Mouse (Mus musculus) intestine, embryonic 14.5 days (tissue): ENCODE measurements at regions not wholly inside any gene's neighbourhood (a gene's known extent, or its start where the extent isn't known, plus 50 kb on each side); places are given as distances from the start of the nearest gene placed in this dataset.

ENCODE experiments used
- ATAC-seq: fragments of 200-750 bp; cut with Nextera tagmentation; replicated peaks from 2 replicates; pipeline ENCODE4 v1.8.0; 2017; ENCODE audit warnings: low read depth, moderate number of reproducible peaks, moderate TSS enrichment, moderate library complexity; ENCODE audit not compliant: low FRiP score, low TSS enrichment
- DNase-seq: peaks from one replicate; pipeline ENCODE4 v3.0.0-alpha.2; 2018; ENCODE audit warnings: low spot score
- H3K27ac ChIP-seq: fragments of 300-500 bp; sonication (generic); 2 replicates; pipeline ENCODE4 v1.5.1; 2014; ENCODE audit warnings: low read depth, mild to moderate bottlenecking, control low read depth
- H3K27me3 ChIP-seq: fragments of 300-500 bp; sonication (generic); replicated peaks from 2 replicates; pipeline ENCODE4 v1.6.1; 2014; ENCODE audit warnings: low read length, control low read depth; ENCODE audit not compliant: control insufficient read depth, insufficient read depth
- H3K36me3 ChIP-seq: fragments of 300-500 bp; sonication (generic); 2 replicates; pipeline ENCODE4 v1.6.1; 2014; ENCODE audit warnings: low read length, control low read depth; ENCODE audit not compliant: control insufficient read depth, insufficient read depth
- H3K4me1 ChIP-seq: fragments of 300-500 bp; sonication (generic); replicated peaks from 2 replicates; pipeline ENCODE4 v1.6.1; 2014; ENCODE audit warnings: low read length, control low read depth, mixed read lengths; ENCODE audit not compliant: control insufficient read depth, insufficient read depth
- H3K4me2 ChIP-seq: fragments of 300-500 bp; sonication (generic); 2 replicates; pipeline ENCODE4 v1.6.1; 2014; ENCODE audit warnings: low read length
- H3K4me3 ChIP-seq: fragments of 300-500 bp; sonication (generic); 2 replicates; pipeline ENCODE4 v1.5.1; 2014; ENCODE audit warnings: low read depth, low read length, control low read depth, mixed read lengths
- H3K9ac ChIP-seq: fragments of 300-500 bp; sonication (generic); 2 replicates; pipeline ENCODE4 v1.6.1; 2014; ENCODE audit warnings: mild to moderate bottlenecking, low read length
- H3K9me3 ChIP-seq: fragments of 300-500 bp; sonication (generic); 2 replicates; pipeline ENCODE4 v1.6.1; 2016; ENCODE audit warnings: low read length, control low read depth; ENCODE audit not compliant: control insufficient read depth
- WGBS: fragments of 180-500 bp; shearing (Covaris S2); extraction: QIAGEN DNeasy Blood & Tissue Kit; methylation state at CpG from one replicate; pipeline ENCODE4 v1.1.7; 2014; 5-methylcytosine and 5-hydroxymethylcytosine counted together

GRCm38 (mm10) chr13:102343236-102343635 is 350.1 kb upstream of the Cd180 start:
- Histone ChIP-seq H3K9me3 (no peaks in the 10 kb centered on the region), H3K4me2 (no peak overlapping the region), H3K9ac (no peak overlapping the region), H3K27ac (no peak overlapping the region), H3K4me1 (no peaks in the 10 kb centered on the region), H3K27me3 (no peaks in the 10 kb centered on the region), H3K36me3 (no peaks in the 10 kb centered on the region), H3K4me3 (no peak overlapping the region)
- ATAC-seq (no peak), DNase-seq (no peak)
- WGBS = 86% methylated on average over 2 of the region's 2 CpGs

GRCm38 (mm10) chr13:102344606-102345269 is 348.6 kb upstream of the Cd180 start:
- DNase-seq (no peak), ATAC-seq (no peak)
- no peak overlapping the region for H3K4me2 ChIP-seq
- H3K36me3 ChIP-seq = no peaks in the 10 kb centered on the region
- H3K27ac ChIP-seq = no peak overlapping the region
- H3K27me3 ChIP-seq = no peaks in the 10 kb centered on the region
- no peaks in the 10 kb centered on the region for H3K4me1 ChIP-seq
- WGBS = 80% methylated on average over 5 of the region's 5 CpGs
- no peak overlapping the region for H3K9ac ChIP-seq
- no peak overlapping the region for H3K4me3 ChIP-seq
- no peaks in the 10 kb centered on the region for H3K9me3 ChIP-seq

- Histone ChIP-seq H3K4me3 (no peak overlapping the region), H3K36me3 (no peaks in the 10 kb centered on the region), H3K4me1 (no peaks in the 10 kb centered on the region), H3K9me3 (no peaks in the 10 kb centered on the region), H3K4me2 (no peak overlapping the region), H3K9ac (no peak overlapping the region), H3K27me3 (no peaks in the 10 kb centered on the region), H3K27ac (no peak overlapping the region)
- no peak for DNase-seq
- ATAC-seq = no peak
- 88% methylated on average over 1 of the region's 1 CpGs for WGBS
These were observed 343.9 kb upstream of the Cd180 start for GRCm38 (mm10) chr13:102349493-102349892.

- H3K36me3 ChIP-seq = no peaks in the 10 kb centered on the region
- H3K27ac ChIP-seq = no peak overlapping the region
- DNase-seq (no peak), ATAC-seq (no peak)
- no peak overlapping the region for H3K9ac ChIP-seq
- peaks cover 8% of the 10 kb centered on the region for H3K4me1 ChIP-seq
- WGBS = 76% methylated on average over 10 of the region's 10 CpGs
- no peaks in the 10 kb centered on the region for H3K9me3 ChIP-seq
- H3K4me2 ChIP-seq = no peak overlapping the region
- no peaks in the 10 kb centered on the region for H3K27me3 ChIP-seq
- H3K4me3 ChIP-seq = no peak overlapping the region
These were observed 341.1 kb upstream of the Cd180 start for GRCm38 (mm10) chr13:102352073-102352854.

GRCm38 (mm10) chr13:102355569-102355968 is 337.8 kb upstream of the Cd180 start:
- peak; percentile 60 for DNase-seq
- H3K9me3 ChIP-seq = no peaks in the 10 kb centered on the region
- ATAC-seq = no peak
- no peak overlapping the region for H3K27ac ChIP-seq
- no peaks in the 10 kb centered on the region for H3K27me3 ChIP-seq
- no peak overlapping the region for H3K9ac ChIP-seq
- 29% methylated on average over 1 of the region's 1 CpGs for WGBS
- no peaks in the 10 kb centered on the region for H3K36me3 ChIP-seq
- peaks cover 8% of the 10 kb centered on the region for H3K4me1 ChIP-seq
- no peak overlapping the region for H3K4me3 ChIP-seq
- no peak overlapping the region for H3K4me2 ChIP-seq

GRCm38 (mm10) chr13:102372451-102373082 is 320.8 kb upstream of the Cd180 start:
- H3K36me3 ChIP-seq = no peaks in the 10 kb centered on the region
- WGBS = 80% methylated on average over 4 of the region's 4 CpGs
- DNase-seq (no peak), ATAC-seq (no peak)
- H3K4me3 ChIP-seq = no peak overlapping the region
- no peak overlapping the region for H3K27ac ChIP-seq
- H3K4me1 ChIP-seq = no peaks in the 10 kb centered on the region
- H3K4me2 ChIP-seq = no peak overlapping the region
- no peak overlapping the region for H3K9ac ChIP-seq
- H3K27me3 ChIP-seq = no peaks in the 10 kb centered on the region
- H3K9me3 ChIP-seq = no peaks in the 10 kb centered on the region

- ATAC-seq = no peak
- no peaks in the 10 kb centered on the region for H3K27me3 ChIP-seq
- WGBS = 84% methylated on average over 2 of the region's 2 CpGs
- no peaks in the 10 kb centered on the region for H3K36me3 ChIP-seq
- H3K9ac ChIP-seq = no peak overlapping the region
- H3K4me1 ChIP-seq = no peaks in the 10 kb centered on the region
- H3K9me3 ChIP-seq = no peaks in the 10 kb centered on the region
- no peak overlapping the region for H3K27ac ChIP-seq
- DNase-seq = no peak
- H3K4me3 ChIP-seq = no peak overlapping the region
- H3K4me2 ChIP-seq = no peak overlapping the region
These were observed 312.7 kb upstream of the Cd180 start for GRCm38 (mm10) chr13:102380667-102381066.

- Histone ChIP-seq H3K27ac (no peak overlapping the region), H3K27me3 (no peaks in the 10 kb centered on the region), H3K9me3 (no peaks in the 10 kb centered on the region), H3K4me2 (no peak overlapping the region), H3K9ac (no peak overlapping the region), H3K4me1 (peaks cover 6% of the 10 kb centered on the region; the same call in 1 of the 2 replicates), H3K36me3 (no peaks in the 10 kb centered on the region), H3K4me3 (no peak overlapping the region)
- ATAC-seq (no peak), DNase-seq (no peak)
- 83% methylated on average over 2 of the region's 2 CpGs for WGBS
These were observed 301.4 kb upstream of the Cd180 start for GRCm38 (mm10) chr13:102391911-102392310.
